Mouse (Mus musculus): ENCODE measurements around the gene Gm2696.
"Not testable (repeated sequence)": the region's sequence is repeated elsewhere in the genome, so short reads cannot be mapped to it uniquely, and the experiment has no call there.

Gm2696 gene

DNA sequence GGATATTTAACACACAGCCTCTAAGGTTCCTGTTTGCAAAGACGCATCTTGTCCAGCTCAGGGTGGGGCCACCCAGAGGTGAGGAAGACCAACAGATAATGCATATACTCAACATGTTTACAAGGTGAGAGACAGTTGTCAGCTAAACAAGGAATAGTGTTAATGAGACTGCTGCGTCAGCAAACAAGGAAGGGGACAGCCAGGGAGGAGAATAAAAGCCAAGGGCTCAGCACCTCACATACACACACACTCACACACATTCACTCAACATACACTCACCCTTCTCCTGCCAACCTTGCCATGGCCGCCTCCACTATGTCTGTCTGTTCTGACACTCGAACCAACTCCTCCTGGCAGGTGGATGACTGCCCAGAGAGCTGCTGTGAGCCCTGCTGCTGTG lies at the start of gene Gm2696:
Gm2696 (plus strand) TSS at position 301 of the 400 bp plus-strand sequence.
- DNase-seq (ENCODE audit: low read depth): no peak

DNA sequence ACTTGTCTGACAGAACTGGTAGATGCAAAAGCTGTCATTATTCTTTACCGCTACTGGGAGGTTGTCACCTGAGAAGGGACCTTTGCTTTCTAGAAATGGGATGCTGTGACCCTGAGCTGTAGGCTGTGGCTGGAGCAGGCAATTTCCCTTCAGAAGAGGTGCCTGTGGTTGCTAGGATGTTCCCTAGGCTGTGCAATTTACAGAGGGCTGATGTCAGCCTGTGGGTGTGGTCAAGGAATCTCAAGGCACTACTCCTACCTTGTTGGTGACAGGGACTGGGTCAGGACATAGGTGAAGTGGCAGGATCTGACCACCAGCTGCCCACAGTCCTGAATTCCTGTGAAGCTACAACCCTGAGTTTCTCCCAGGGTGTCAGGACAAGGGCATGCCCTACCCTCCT lies 44.8 kb upstream of the Gm2696 start:
- no peak for DNase-seq (ENCODE audit: low read depth)

DNA sequence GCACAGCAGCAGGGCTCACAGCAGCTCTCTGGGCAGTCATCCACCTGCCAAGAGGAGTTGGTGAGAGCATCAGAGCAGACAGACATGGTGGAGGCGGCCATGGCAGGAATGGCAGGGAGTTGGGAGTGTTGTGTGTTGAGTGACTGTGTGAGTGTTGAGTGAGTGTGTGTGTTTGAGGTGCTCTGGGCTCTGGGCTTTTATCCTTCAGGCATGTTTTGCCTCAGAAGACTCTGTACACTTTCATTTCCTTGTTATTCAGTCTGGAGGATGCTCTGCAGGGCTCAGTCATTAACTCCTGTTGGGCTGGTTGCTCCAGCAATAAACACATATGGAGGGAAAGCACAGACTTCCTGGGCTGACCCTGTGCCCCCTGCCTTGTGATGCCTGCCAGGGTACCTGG lies 43.3 kb upstream of the Gm2696 start, which contains the start of gene Gm3238:
Gm3238 (minus strand) TSS at position 101 of the 400 bp plus-strand sequence.
- not testable (repeated sequence) for DNase-seq (ENCODE audit: low read depth)

DNA sequence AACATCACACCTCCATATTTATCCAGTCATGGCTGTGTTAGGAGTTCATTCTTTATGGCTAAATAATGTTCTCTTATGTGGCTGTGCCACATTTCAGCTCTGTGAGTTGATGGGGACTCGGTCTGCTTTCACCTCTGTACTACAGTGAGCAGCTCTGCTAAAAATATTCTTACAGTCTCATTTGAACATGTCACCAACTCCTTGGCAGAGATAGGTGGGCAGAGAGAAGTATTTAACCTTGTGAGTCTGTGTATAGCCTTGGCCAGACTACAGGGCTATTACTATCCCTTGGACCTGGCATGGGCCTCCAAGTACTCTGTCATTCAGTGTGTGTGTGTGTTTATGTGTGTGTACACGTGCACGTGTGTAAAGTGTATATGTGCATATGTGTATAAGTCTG lies 42.3 kb upstream of the Gm2696 start:
- not testable (repeated sequence) for DNase-seq (ENCODE audit: low read depth)

DNA sequence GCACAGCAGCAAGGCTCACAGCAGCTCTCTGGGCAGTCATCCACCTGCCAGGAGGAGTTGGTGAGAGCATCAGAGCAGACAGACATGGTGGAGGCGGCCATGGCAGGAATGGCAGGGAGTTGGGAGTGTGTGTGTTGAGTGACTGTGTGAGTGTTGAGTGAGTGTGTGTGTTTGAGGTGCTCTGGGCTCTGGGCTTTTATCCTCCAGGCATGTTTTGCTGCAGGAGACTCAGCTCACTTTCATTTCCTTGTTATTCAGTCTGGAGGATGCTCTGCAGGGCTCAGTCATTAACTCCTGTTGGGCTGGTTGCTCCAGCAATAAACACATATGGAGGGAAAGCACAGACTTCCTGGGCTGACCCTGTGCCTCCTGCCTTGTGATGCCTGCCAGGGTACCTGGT lies 37.6 kb upstream of the Gm2696 start, which contains the start of gene Gm7138:
Gm7138 (minus strand) TSS at position 101 of the 400 bp plus-strand sequence.
- DNase-seq (ENCODE audit: low read depth): not testable (repeated sequence)

DNA sequence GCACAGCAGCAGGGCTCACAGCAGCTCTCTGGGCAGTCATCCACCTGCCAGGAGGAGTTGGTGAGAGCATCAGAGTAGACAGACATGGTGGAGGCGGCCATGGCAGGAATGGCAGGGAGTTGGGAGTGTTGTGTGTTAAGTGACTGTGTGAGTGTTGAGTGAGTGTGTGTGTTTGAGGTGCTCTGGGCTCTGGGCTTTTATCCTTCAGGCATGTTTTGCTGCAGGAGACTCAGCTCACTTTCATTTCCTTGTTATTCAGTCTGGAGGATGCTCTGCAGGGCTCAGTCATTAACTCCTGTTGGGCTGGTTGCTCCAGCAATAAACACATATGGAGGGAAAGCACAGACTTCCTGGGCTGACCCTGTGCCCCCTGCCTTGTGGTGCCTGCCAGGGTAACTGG lies 32.0 kb upstream of the Gm2696 start, which contains the start of gene Gm3250:
Gm3250 (minus strand) TSS at position 101 of the 400 bp plus-strand sequence.
- not testable (repeated sequence) for DNase-seq (ENCODE audit: low read depth)

DNA sequence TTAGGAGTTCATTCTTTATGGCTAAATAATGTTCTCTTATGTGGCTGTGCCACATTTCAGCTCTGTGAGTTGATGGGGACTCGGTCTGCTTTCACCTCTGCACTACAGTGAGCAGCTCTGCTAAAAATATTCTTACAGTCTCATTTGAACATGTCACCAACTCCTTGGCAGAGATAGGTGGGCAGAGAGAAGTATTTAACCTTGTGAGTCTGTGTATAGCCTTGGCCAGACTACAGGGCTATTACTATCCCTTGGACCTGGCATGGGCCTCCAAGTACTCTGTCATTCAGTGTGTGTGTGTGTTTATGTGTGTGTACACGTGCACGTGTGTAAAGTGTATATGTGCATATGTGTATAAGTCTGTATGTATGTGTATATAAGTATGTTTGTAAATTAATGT lies 31.1 kb upstream of the Gm2696 start:
- DNase-seq (ENCODE audit: low read depth): not testable (repeated sequence)

DNA sequence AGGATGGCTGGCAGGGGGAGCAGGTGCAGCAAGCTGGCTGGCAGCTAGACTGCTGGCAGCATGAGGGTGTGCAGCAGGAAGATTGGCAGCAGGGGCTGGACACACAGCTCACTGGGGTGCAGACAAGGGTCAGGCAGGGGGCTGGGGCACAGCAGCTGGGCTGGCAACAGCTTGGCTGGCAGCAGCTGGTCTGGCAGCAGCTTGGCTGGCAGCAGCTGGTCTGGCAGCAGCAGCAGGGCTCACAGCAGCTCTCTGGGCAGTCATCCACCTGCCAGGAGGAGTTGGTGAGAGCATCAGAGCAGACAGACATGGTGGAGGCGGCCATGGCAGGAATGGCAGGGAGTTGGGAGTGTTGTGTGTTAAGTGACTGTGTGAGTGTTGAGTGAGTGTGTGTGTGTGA lies 26.6 kb upstream of the Gm2696 start, which contains the start of gene Gm7137:
Gm7137 (minus strand) TSS at position 325 of the 400 bp plus-strand sequence.
- DNase-seq (ENCODE audit: low read depth): not testable (repeated sequence)

DNA sequence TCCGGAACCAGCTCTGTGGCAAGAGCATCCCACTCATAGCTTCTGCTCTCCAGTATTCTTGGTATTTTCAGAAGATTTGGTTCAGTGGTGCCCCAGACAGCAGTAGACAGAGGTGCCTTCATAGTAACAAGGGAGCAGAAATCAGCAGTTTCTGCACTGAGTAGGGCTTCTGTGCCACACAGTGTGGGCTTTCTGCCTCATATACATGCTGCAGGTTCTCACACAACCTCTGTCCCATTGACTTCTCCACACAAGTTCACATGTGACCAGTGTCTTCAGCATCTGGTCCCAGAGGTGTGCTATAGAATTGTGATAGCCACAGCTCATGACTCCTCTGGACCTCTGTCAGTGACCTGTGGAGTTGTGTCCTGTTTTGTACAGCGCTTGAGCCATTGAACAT lies 25.9 kb upstream of the Gm2696 start:
- no peak for DNase-seq (ENCODE audit: low read depth)

DNA sequence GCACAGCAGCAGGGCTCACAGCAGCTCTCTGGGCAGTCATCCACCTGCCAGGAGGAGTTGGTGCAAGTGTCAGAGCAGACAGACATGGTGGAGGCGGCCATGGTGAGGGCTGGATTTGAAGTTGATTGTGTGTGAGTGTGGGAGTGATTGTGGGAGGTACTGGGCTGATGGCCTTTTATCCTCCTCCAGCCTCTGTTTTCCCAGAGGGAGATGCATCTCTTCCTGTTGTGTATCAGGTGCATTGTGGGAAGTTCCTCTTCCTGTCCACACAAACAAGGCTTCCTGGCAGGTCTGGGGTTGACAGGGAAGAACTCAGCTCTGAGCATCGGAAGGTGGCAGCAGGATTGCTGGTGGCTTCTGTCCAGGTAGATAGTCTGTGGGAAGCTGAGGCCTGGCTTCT lies 19.5 kb upstream of the Gm2696 start, which contains the start of gene Gm9639:
Gm9639 (minus strand) TSS at position 101 of the 400 bp plus-strand sequence.
- no peak for DNase-seq (ENCODE audit: low read depth)

DNA sequence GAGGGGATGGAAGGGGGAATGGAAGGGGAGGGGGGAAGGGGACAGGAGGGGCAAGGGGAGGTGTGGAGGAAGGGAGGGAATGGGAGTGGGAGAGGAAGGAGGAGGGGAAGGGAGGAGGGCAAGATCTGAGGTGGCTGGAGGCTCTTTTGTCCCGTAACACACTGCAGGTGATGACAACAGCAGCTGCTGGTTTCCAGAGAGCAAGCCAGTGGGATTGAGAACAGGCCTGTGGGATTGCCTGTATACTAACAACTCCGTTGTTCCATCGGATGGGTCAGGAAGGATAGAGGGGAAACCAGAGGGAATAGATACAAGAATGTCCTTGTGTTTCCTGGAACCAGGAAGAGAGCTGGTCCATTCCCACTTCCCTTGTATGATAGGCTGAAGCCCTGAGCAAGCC lies 16.8 kb upstream of the Gm2696 start:
- no peak for DNase-seq (ENCODE audit: low read depth)

DNA sequence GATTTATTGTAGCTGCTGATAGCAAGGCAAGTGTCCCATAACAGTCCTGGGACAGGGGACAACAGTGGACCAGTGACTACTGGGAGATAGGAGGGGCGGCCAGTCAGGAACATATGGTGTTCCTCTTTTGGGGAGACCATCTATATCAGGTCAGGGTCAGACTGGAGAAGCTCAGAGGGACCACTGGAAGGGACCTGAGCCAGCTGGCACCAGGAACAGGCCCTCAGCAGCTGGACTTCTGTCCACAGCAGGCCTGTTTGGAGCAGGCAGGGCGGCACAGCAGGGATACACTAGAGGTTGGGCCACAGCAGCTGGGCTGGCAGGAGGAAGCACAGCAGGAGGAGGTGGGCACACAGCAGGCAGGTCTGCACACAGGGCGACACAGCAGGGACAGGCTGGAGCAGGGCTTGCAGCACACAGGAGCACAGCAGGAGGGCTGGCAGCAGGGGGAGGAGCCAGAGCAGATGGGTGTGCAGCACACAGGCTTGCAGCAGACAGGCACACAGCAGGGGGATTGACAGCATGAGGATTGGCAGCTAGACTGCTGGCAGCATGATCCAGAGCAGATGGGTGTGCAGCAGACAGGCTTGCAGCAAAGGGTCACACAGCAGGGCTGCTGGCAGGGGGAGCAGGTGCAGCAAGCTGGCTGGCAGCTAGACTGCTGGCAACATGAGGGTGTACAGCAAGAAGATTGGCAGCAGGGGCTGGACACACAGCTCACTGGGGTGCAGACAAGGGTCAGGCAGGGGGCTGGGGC lies 16.1 kb upstream of the Gm2696 start:
- not testable (repeated sequence) for DNase-seq (ENCODE audit: low read depth)

DNA sequence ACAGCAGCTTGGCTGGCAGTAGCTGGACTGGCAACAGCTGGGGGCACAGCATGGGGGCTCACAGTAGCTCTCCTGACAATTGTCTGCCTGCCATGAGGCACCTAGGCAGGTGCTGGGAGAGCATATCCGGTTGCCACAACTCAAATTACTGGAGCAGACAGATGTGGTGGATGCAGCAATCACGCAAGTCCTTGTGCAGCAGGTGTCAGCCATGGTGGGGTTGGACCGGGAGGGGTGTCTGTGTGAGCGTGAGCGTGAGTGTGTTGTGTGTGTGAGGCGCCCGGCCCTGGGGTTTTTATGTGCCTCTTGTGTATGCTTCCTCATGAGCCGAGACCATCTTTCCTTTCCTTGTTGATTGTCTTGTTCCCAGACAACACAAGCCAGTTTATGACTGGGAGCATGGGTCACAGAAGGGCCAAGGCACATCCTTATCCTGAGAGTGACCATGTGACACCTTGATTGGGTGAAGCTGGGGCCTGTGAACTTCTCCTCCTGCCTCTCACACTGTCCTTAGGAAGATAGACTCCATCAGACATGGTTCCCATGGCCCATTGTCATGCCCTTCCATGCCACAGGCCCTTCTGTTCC lies 15.5 kb upstream of the Gm2696 start, which contains the start of gene Gm19668:
Gm19668 (minus strand) TSS at position 213 of the 588 bp plus-strand sequence.
- no peak for DNase-seq (ENCODE audit: low read depth)

DNA sequence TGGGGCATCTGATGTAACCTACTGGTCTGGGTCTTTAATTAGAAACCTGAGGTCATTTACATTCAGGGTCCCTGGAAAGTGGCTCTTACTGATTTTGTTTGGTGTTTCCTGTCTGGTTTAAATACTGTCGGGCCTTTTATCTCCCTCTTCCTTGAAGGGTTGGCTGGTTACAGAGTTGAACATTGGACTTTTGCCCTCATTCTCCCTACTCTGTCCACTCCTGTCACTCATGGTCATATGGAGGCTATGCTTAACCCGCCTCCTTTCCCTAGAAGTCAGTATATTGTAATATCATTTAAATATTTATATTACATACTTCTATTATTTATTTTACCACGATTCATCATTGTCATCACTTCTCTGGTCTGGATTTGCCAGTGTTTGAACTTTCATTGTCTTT lies 10.4 kb upstream of the Gm2696 start:
- no peak for DNase-seq (ENCODE audit: low read depth)

DNA sequence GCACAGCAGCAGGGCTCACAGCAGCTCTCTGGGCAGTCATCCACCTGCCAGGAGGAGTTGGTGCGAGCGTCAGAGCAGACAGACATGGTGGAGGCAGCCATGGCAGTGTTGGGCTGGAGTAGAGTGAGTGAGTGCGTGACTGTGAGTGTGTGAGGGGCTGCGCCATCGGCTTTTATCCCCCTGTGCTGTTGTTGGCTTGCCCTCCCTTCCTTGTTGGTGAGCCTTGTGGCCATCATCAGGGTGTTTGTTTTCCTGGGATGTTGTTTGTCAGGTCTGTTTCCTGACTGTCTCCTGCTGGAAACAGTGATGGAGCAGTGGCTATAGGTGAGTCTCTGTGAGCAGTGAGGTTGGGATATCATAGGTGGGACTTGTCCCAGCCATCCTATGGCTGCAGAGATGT lies 2.7 kb upstream of the Gm2696 start, which contains the start of gene Gm9507:
Gm9507 (minus strand) TSS at position 101 of the 400 bp plus-strand sequence.
- DNase-seq (ENCODE audit: low read depth): no peak

DNA sequence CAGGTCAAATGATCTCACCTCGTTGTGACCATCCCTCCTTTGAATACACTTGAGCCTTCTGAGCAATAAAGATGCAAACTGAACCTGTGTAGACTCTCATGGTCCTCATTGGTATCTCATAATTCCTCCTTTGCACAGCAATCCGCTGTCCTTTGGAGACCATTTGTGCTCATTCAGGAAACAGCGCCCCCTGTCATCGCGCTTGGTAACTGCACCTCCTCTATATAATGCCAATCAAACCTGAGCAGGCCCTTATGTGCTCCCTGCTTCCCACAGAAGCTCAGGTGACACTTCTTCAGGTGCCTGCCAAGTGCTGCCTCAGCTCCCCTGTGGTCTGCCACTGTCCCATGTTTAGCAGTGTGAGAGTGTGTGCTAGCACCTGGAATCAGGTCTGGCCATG lies 1.0 kb downstream of the Gm2696 start:
- peak; percentile 53 for DNase-seq (ENCODE audit: low read depth)

DNA sequence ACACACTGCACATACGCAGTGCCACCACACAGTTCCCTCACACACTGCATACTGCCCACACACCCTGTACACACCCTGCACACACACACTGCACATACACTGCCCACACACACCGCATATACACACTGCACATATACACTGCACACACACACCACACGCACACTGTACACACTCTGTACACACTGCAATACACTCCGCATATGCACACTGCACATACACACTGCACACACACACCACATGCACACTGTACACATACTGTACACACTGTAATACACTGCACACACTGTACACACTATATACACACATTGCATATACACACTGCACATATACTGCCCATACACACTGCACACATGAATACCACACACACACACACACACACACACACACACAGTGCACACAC lies 4.0 kb downstream of the Gm2696 start:
- DNase-seq (ENCODE audit: low read depth): no peak

DNA sequence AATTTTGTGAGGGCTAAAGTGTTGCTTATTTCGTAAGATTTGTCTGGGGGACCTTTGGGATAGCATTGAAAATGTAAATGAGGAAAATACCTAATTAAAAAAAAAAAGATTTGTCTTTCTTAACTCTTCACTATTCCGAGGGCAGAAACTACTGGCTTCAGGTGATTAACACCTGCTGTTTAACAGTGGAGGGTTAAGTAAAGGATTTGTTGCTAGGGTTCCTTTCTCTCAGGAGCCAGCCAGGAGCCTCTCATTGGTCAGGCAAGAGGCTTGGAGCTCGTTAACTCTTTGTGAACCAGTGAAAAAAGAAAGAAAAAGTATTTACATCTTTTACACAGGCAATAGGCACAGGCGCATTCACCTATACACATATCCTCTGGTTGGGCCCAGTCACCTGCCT lies 4.7 kb downstream of the Gm2696 start:
- DNase-seq (ENCODE audit: low read depth): no peak

DNA sequence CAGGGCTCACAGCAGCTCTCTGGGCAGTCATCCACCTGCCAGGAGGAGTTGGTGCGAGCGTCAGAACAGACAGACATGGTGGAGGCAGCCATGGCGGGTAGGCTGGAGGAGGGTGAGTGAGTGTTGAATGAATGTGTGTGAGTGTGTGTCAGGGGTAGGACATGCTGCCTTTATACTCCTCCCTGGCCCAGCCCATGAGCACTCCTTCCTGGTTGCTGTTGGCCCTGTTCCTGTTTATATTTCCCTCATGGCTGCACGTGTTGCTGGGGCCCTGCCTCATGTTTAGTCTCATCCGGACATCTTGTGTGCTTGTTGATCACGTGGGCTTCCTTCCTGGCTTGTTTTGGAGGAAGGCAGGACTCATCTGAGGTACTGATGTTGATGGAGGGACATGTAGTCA lies 12.5 kb downstream of the Gm2696 start, which contains the start of gene Krtap10-4:
Krtap10-4 (minus strand) TSS at position 145 of the 400 bp plus-strand sequence.
- DNase-seq (ENCODE audit: low read depth): no peak

DNA sequence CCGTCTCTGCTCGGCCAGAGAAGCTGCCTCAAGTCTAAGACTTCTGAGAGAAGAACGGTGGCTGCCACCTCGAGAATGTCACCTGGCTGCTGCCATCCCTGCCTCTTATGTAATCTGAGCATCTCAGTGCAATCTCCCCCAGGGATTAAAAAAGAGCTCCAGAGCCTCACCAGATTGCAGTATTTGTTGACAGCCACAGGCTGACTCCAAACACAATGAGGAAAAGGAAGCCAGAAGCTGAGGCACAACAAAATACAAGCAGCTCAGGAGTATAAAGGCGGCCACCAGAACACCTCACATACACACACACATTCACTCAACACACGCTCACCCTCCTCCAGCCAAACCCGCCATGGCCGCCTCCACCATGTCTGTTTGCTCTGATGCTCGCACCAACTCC lies 21.2 kb downstream of the Gm2696 start, which contains the start of gene Krtap10-10:
Krtap10-10 (plus strand) TSS at position 301 of the 400 bp plus-strand sequence.
- DNase-seq (ENCODE audit: low read depth): no peak

DNA sequence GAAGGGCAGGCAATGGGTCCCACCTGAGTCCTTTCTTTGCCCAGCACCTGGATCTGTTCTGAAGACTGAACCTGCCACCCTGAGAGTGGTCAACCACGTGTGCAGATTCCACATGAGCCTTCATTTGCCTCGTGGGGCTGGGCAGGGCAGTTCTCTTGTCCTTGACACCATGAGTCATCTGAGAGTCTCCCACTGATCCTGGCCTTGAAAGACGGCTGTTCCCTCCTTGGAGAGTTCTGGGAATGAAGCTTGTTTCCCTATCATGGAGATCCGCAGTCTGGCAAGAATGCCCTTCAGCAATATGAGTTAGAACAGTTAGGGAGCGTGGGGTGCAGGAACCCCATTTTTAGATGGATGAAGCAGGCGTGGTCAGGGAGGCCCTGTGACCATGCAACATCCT lies 24.5 kb downstream of the Gm2696 start:
- DNase-seq (ENCODE audit: low read depth): no peak

DNA sequence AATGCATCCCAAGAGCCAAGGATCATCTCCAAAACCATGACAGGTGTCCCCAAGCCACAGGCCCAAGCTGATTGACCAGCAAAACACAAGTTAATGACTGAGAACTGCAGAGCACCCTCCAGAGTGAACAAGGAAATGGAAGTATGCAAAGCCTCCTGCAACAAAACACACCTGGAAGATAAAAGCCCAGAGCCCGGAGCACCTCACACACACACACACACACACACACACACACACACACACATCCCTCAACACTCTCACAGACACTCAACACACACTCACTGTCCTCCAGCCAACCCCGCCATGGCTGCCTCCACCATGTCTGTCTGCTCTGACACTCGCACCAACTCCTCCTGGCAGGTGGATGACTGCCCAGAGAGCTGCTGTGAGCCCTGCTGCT lies 32.0 kb downstream of the Gm2696 start, which contains the start of gene Gm36176:
Gm36176 (plus strand) TSS at position 301 of the 400 bp plus-strand sequence.
- DNase-seq (ENCODE audit: low read depth): no peak

DNA sequence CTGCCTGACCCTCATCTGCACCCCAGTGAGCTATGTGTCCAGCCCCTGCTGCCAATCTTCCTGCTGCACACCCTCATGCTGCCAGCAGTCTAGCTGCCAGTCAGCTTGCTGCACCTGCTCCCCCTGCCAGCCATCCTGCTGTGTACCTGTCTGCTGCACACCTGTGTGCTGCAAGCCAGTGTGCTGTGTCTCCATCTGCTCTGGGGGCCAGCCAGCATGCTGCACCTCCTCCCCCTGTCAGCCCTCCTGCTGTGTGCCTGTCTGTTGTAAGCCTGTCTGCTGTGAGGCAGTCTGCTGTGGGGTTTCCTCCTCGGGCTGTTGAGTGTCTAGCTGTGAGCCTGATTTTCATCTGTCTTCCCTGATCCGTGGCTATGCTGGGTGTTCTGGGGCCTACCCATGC lies 32.5 kb downstream of the Gm2696 start:
- DNase-seq (ENCODE audit: low read depth): no peak
